Mouse (Mus musculus) embryo, embryonic 10.5 days (tissue): ENCODE results near the gene Gpr55.
A peak's percentile ranks its signal among the peaks of the same experiment; 100 is the strongest.

ENCODE experiments used
- DNase-seq: peaks from one replicate; pipeline ENCODE4 v3.0.0-alpha.2; 2015; ENCODE audit warnings: low spot score

Gene Gpr55

GRCm38 (mm10) chr1:85915890-85916289 lies 44.9 kb downstream of the Gpr55 start:
- no peak for DNase-seq

- DNase-seq, result no peak
Observed at GRCm38 (mm10) chr1:85913078-85913755, 47.6 kb downstream of the Gpr55 start.

GRCm38 (mm10) chr1:85908754-85909590 lies 51.8 kb downstream of the Gpr55 start:
- no peak for DNase-seq

GRCm38 (mm10) chr1:85906892-85907291 lies 53.9 kb downstream of the Gpr55 start:
- no peak for DNase-seq

- no peak for DNase-seq
Observed at GRCm38 (mm10) chr1:85902108-85902561, 58.7 kb downstream of the Gpr55 start.

GRCm38 (mm10) chr1:85901516-85902107 lies 59.2 kb downstream of the Gpr55 start:
- no peak for DNase-seq

- no peak for DNase-seq
Observed at GRCm38 (mm10) chr1:85900521-85901333, 60.1 kb downstream of the Gpr55 start.

- peak; percentile 43 for DNase-seq
Observed at GRCm38 (mm10) chr1:85899388-85899761, 61.4 kb downstream of the Gpr55 start.

GRCm38 (mm10) chr1:85898761-85899387 lies 61.9 kb downstream of the Gpr55 start:
- no peak for DNase-seq

- DNase-seq, result peak; percentile 34
Observed at GRCm38 (mm10) chr1:85897901-85898760, 62.7 kb downstream of the Gpr55 start.

GRCm38 (mm10) chr1:85896781-85897700 lies 63.8 kb downstream of the Gpr55 start:
- DNase-seq, result no peak

- peak; percentile 6 for DNase-seq
Observed at GRCm38 (mm10) chr1:85896110-85896509, 64.7 kb downstream of the Gpr55 start.

GRCm38 (mm10) chr1:85895391-85895837 lies 65.4 kb downstream of the Gpr55 start:
- peak; percentile 80 for DNase-seq

- peak; percentile 93 for DNase-seq
Observed at GRCm38 (mm10) chr1:85894748-85895360, 66.0 kb downstream of the Gpr55 start.

- DNase-seq, result peak; percentile 93
Observed at GRCm38 (mm10) chr1:85894231-85894747, 66.5 kb downstream of the Gpr55 start, which contains the start of gene Itm2c. TSS of gene Itm2c (plus strand) at chr1:85894281.
